Mouse (Mus musculus) testis, postnatal 10 days (tissue): Measurements from ENCODE around the gene Phlpp1.

Experiments
- DNase-seq: peaks from one replicate; pipeline ENCODE4 v3.0.0; 2021; ENCODE audit warnings: low spot score

Gene Phlpp1

GRCm38 (mm10) chr1:106193487-106193886, 21.9 kb downstream of the Phlpp1 start:
- DNase-seq, result no peak

GRCm38 (mm10) chr1:106194263-106194662, 22.7 kb downstream of the Phlpp1 start:
- no peak for DNase-seq

- DNase-seq, result no peak
These were observed 26.4 kb downstream of the Phlpp1 start for GRCm38 (mm10) chr1:106197991-106198390.

GRCm38 (mm10) chr1:106199109-106199508, 27.6 kb downstream of the Phlpp1 start:
- DNase-seq, result no peak

GRCm38 (mm10) chr1:106199686-106200085, 28.1 kb downstream of the Phlpp1 start:
- DNase-seq, result peak; percentile 69

- no peak for DNase-seq
These were observed 29.5 kb downstream of the Phlpp1 start for GRCm38 (mm10) chr1:106201025-106201424.

- DNase-seq, result no peak
These were observed 30.4 kb downstream of the Phlpp1 start for GRCm38 (mm10) chr1:106201929-106202328.

- no peak for DNase-seq
These were observed 32.4 kb downstream of the Phlpp1 start for GRCm38 (mm10) chr1:106203942-106204341.

GRCm38 (mm10) chr1:106204350-106204749, 32.8 kb downstream of the Phlpp1 start:
- no peak for DNase-seq

- no peak for DNase-seq
These were observed 37.0 kb downstream of the Phlpp1 start for GRCm38 (mm10) chr1:106208581-106208980.

- DNase-seq, result no peak
These were observed 38.9 kb downstream of the Phlpp1 start for GRCm38 (mm10) chr1:106210461-106210860.

GRCm38 (mm10) chr1:106211146-106211545, 39.6 kb downstream of the Phlpp1 start:
- no peak for DNase-seq

GRCm38 (mm10) chr1:106220431-106220830, 48.9 kb downstream of the Phlpp1 start:
- no peak for DNase-seq

- no peak for DNase-seq
These were observed 49.8 kb downstream of the Phlpp1 start for GRCm38 (mm10) chr1:106221371-106221770.

- DNase-seq, result no peak
These were observed 50.4 kb downstream of the Phlpp1 start for GRCm38 (mm10) chr1:106221964-106222363.

GRCm38 (mm10) chr1:106226613-106227012, 55.1 kb downstream of the Phlpp1 start:
- DNase-seq, result no peak

- DNase-seq, result no peak
These were observed 58.8 kb downstream of the Phlpp1 start for GRCm38 (mm10) chr1:106230313-106230712.

GRCm38 (mm10) chr1:106231345-106231744, 59.8 kb downstream of the Phlpp1 start:
- DNase-seq, result no peak

- DNase-seq, result no peak
These were observed 60.4 kb downstream of the Phlpp1 start for GRCm38 (mm10) chr1:106231805-106232459.

GRCm38 (mm10) chr1:106232460-106232850, 60.9 kb downstream of the Phlpp1 start:
- no peak for DNase-seq

GRCm38 (mm10) chr1:106236986-106237385, 65.4 kb downstream of the Phlpp1 start:
- DNase-seq, result no peak

- no peak for DNase-seq
These were observed 68.6 kb downstream of the Phlpp1 start for GRCm38 (mm10) chr1:106240116-106240685.

- no peak for DNase-seq
These were observed 69.5 kb downstream of the Phlpp1 start for GRCm38 (mm10) chr1:106241059-106241458.

GRCm38 (mm10) chr1:106242129-106242528, 70.6 kb downstream of the Phlpp1 start:
- no peak for DNase-seq
